Mouse (Mus musculus) frontal cortex, postnatal 25 days (tissue): Measurements from ENCODE around the gene Ankrd42.

ENCODE experiments used
- DNase-seq, 2 experiments: peaks; one replicate each; pipeline ENCODE4 v3.0.0; 2022; ENCODE audit warnings: low spot score in 2 of 2

Ankrd42 gene

DNA sequence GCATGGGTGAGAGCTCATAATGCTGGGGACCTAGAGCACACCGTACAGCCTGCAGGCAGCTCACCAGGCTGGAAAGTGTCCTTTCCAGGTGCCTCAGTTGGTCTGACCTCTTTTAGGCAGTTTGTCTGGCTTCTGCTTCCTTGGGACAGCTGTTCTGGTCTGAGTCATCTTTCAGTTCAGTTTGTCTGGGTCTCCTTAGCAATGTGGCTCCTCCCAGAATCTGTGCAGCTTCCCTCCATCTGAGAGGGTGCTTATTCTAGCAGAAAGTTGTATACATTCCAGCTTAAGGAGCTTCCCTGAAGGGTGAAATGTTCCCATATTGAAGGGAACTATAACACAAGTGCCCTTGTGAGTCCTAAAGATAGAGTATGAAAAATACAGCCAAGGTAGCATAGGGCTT, 70.2 kb downstream of the Ankrd42 start:
- DNase-seq: no peak

DNA sequence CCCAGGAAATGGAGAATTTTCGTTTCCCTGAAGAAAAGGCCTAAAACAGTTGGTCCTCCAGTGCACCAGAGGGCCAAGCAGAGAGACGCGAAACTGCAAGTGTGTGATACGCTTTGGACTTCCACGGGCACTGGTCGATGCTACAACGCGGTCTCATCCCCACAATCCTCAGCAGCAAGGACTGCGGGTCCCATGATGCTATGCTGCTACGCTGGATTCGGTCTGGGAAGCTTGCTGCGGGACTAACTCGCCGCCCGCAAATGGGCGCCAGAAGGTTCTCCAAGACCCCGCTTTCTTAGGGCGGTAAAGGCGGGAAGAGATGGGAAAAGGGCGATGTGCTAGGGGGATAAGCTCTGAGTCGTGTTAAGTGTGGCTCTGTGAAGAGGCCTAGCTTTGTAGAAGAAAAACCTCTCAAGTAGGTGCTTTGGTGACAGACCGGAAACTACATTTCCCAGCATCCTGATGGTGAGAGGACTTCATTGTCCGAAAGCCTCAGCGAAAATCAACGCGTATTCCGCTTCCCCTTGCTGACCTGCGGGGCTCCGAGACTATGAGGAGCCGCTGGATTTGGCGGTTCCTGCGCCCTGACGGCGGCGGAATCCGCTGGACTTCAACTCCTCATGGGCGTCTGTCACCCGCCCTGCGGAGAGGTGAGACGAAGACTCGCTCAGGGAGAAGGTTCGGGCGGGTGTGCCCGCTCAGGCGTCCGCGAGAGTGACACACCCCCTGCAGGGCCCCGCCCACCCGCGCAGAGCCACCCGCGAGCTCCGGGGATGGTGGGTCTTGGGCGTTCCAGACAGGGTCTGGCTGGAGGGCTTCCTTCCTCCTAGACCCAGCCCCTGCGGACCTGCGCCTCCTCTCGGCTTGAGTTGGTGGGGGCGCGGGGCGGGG, 75.7 kb downstream of the Ankrd42 start, which contains the start of gene Ccdc90b:
Ccdc90b (plus strand) TSS at position 164 of the 891 bp plus-strand sequence.
- peak; percentile 81 to 83 for DNase-seq

GRCm38 (mm10) chr7:92558744-92559143, 78.2 kb downstream of the Ankrd42 start:
- no peak for DNase-seq

- no peak for DNase-seq
Observed at GRCm38 (mm10) chr7:92550990-92551392, 86.0 kb downstream of the Ankrd42 start.

GRCm38 (mm10) chr7:92550248-92550989, 86.5 kb downstream of the Ankrd42 start:
- no peak for DNase-seq

- no peak for DNase-seq
Observed at GRCm38 (mm10) chr7:92546763-92547162, 90.2 kb downstream of the Ankrd42 start.

- no peak for DNase-seq
Observed at GRCm38 (mm10) chr7:92532351-92533036, 104.4 kb downstream of the Ankrd42 start.
